In the genomic region with DNA sequence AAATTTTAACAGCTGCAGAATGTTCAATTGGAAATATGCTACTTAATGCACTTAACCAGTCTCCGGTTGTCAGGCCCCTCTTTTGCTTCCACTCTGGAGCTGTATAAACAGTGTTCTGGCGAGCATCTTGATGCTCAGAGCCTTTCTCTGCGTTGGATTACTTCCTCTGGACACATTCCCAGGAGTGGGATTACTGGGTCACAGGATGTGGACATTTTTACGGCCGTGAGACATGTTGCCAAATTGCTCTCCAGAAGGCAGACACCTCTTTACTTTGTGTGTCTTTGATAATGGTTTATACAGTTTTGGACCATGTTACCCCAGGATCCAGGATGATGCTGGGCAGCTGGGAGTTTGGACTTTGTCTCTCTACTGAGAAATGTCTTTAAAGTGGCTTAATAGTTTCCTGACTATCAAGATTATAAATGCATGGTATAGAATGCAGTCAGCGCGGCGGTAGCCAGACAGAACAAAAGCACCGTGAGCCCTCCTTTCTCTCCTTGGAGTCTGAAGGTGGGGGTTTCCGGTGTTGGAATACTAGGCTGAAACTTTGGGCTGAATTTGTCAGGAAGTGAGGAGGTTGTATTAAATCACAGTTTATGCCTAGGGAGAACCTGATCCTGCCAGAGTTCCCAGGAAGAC, we compare ENCODE assay signal across 8 mouse cellular contexts. TPM values are rescaled to one million over a fixed set of nuclear protein-coding genes. Genes with fewer than 3 reads are reported as not detected.
DNase-seq lines count a peak whose midpoint lies in the region; ATAC-seq and TF ChIP-seq lines count a peak whose summit lies in the region.

No protein-coding gene starts in this region.

- no peaks in the 10 kb centered on the region for H3K79me2 ChIP-seq in liver, adult 2 months (ENCODE audit: control insufficient read depth, insufficient read depth, low read length)

- H3K36me3 ChIP-seq in liver, adult 2 months (ENCODE audit: control insufficient read depth, insufficient read depth, low read length): no peaks in the 10 kb centered on the region
- H3K36me3 ChIP-seq in liver, embryonic 11.5 days (ENCODE audit: control insufficient read depth, insufficient read depth, low read length): no peaks in the 10 kb centered on the region
- no peaks in the 10 kb centered on the region for H3K36me3 ChIP-seq in stomach, embryonic 14.5 days (ENCODE audit: control insufficient read depth, insufficient read depth, low read length)

- H3K27me3 ChIP-seq in liver, adult 2 months (ENCODE audit: control insufficient read depth, insufficient read depth, low read length): no peaks in the 10 kb centered on the region
- no peaks in the 10 kb centered on the region for H3K27me3 ChIP-seq in liver, embryonic 11.5 days (replicated peaks; ENCODE audit: control insufficient read depth, insufficient read depth, low read length)
- H3K27me3 ChIP-seq in stomach, embryonic 14.5 days (ENCODE audit: control insufficient read depth, insufficient read depth, low read length): no peaks in the 10 kb centered on the region

- no peak for TF ChIP-seq POLR2A in liver, adult 2 months (IDR thresholded peaks at IDR 0.05; ENCODE audit: extremely low read depth, insufficient read depth, low read length)

- no peak for TF ChIP-seq CTCF in liver, adult 2 months (IDR thresholded peaks at IDR 0.05; ENCODE audit: low read depth, low read length)

- 0 out of 2 replicates have a peak overlapping the region, but pooled peaks have one; percentile 21 for H3K27ac ChIP-seq in liver, adult 2 months (replicated peaks; ENCODE audit: insufficient read depth, low read depth, low read length)
- no peak overlapping the region for H3K27ac ChIP-seq in liver, embryonic 11.5 days (ENCODE audit: low read depth, low read length)
- H3K27ac ChIP-seq in stomach, embryonic 14.5 days (ENCODE audit: low read length): peak overlapping the region; percentile 73

- 0 out of 2 replicates have a peak, but pooled peaks cover 2% of the 10 kb centered on the region for H3K4me1 ChIP-seq in liver, adult 2 months (ENCODE audit: control insufficient read depth, insufficient read depth, low read length)
- no peaks in the 10 kb centered on the region for H3K4me1 ChIP-seq in liver, embryonic 11.5 days (replicated peaks; ENCODE audit: control insufficient read depth, insufficient read depth, low read length)
- H3K4me1 ChIP-seq in stomach, embryonic 14.5 days (ENCODE audit: control insufficient read depth, insufficient read depth, low read length): peaks cover 16% of the 10 kb centered on the region; the same call in 1 of the 2 replicates

- H3K4me3 ChIP-seq in liver, adult 2 months (ENCODE audit: insufficient read depth, low read depth, low read length): no peak overlapping the region
- no peak overlapping the region for H3K4me3 ChIP-seq in liver, embryonic 11.5 days (ENCODE audit: low read depth, low read length)
- no peak overlapping the region for H3K4me3 ChIP-seq in stomach, embryonic 14.5 days (ENCODE audit: low read depth, low read length)

- H3K4me2 ChIP-seq in liver, embryonic 11.5 days: no peak overlapping the region
- H3K4me2 ChIP-seq in stomach, embryonic 14.5 days (replicated peaks; ENCODE audit: low read depth, low read length): no peak overlapping the region

- no peaks in the 10 kb centered on the region for H3K9me3 ChIP-seq in liver, embryonic 11.5 days (ENCODE audit: control insufficient read depth, low read length)
- no peaks in the 10 kb centered on the region for H3K9me3 ChIP-seq in stomach, embryonic 14.5 days (ENCODE audit: control insufficient read depth, low read depth, low read length)

- 66% methylated on average over 10 of the region's 10 CpGs for WGBS in liver, adult 2 months
- 79% methylated on average over 10 of the region's 10 CpGs for WGBS in liver, embryonic 11.5 days
- WGBS in stomach, embryonic 14.5 days: 26% methylated on average over 10 of the region's 10 CpGs

- peak; percentile 65 to 71 for DNase-seq in cerebellum, adult 18-20 months
- DNase-seq in cerebellum, postnatal 4 days (ENCODE audit: low spot score in 2 of 2): no peak
- no peak for DNase-seq in liver, adult 2 months (ENCODE audit: extremely low read depth, low read depth, low spot score)
- no peak for DNase-seq in liver, embryonic 11.5 days (ENCODE audit: low spot score)
- peak; percentile 72 for DNase-seq in kidney, postnatal 14 days
- no peak for DNase-seq in spleen, postnatal 36 days (ENCODE audit: low spot score in 2 of 2)
- DNase-seq in right cerebral cortex, adult 2 months (ENCODE audit: low spot score in 2 of 2): no peak

- no peak for ATAC-seq in liver, embryonic 11.5 days (replicated peaks; ENCODE audit: low FRiP score)
- ATAC-seq in stomach, embryonic 14.5 days (ENCODE audit: insufficient number of reproducible peaks, insufficient read depth, low FRiP score, low read depth): peak; percentile 53; the same call in 1 of the 2 replicates

- H3K9ac ChIP-seq in liver, adult 2 months (ENCODE audit: low read depth, low read length): no peak overlapping the region
- no peak overlapping the region for H3K9ac ChIP-seq in liver, embryonic 11.5 days (ENCODE audit: low read depth, low read length)
- no peak overlapping the region for H3K9ac ChIP-seq in stomach, embryonic 14.5 days (replicated peaks; ENCODE audit: low read depth, low read length)

RNA-seq across cellular contexts. Expression of gene Coro2b, which starts 23.2 kb away (rescaled TPM):
- total RNA-seq in liver, adult 2 months (2014; rRNA removed): 1.5 and 2.2 TPM in 2 replicates
- polyA plus RNA-seq in liver, adult 2 months (2012; rRNA removed): 1.3 and 2.7 TPM in 2 replicates
- 4.5 and 4.8 TPM in 2 replicates for polyA plus RNA-seq in liver, embryonic 11.5 days (2014; fragmentation: Nextera tagmentation; extraction: Ambion mirVana)
- polyA plus RNA-seq in stomach, embryonic 14.5 days (2014; fragmentation: Nextera tagmentation; extraction: Ambion mirVana): 9.6 and 13.0 TPM in 2 replicates

Comparison
In these comparisons a context has a peak if more than half of its experiments do, and no peak if none do; other contexts are left out.
1. DNase-seq: peak in cerebellum, adult 18-20 months (2 of 2) and kidney, postnatal 14 days (single experiment); none in cerebellum, postnatal 4 days (0 of 2), liver, adult 2 months (single experiment), liver, embryonic 11.5 days (single experiment), spleen, postnatal 36 days (0 of 2) and right cerebral cortex, adult 2 months (0 of 2).